Mouse (Mus musculus): ENCODE results near the gene Hsd17b6. TPM values are rescaled to one million over a fixed set of nuclear protein-coding genes. Genes with fewer than 3 reads are reported as not detected.

The Hsd17b6 gene
- total and polyA plus RNA-seq, 3 experiments = 0.08 TPM; not detected in 2

DNA sequence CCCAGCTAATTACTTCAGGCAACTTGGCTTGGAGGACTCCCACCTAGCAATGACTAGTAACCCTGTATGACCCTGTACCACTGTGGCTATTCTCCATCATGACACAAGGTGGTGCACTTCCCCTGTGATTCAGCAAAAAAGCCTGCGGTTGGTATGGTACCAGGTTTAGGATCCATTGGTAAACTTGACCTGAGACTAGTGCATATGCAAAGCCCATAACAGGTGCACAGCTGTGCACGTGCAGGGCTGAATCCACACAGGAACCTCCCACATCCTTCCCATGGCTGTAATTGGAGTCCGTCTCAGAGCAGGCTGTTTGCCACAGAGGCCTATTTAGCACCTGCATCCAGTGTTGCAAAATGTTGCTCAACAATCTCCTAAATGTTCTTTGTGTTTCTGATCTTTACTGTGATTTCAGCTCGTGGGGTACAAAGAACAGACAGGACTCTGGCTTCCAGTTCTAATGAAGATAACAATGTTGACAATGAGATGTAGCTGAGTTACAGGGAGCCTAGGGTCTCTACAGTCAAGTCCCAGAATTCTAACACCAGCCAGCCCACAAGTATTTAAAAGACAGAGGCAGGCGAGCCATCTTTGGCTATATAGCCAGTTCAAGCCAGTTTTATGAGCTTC, 61.9 kb downstream of the Hsd17b6 start:
- Histone ChIP-seq H3K4me2 (ENCODE audit: insufficient read depth, low read depth, poor library complexity, severe bottlenecking) (no peak overlapping the region), H3K4me1 (ENCODE audit: control insufficient read depth in 1 of 2, insufficient read depth in 2 of 2) (peaks cover 4 to 6% of the 10 kb centered on the region in 2 experiments; a peak in 3 of 4 replicates), H3K79me2 (replicated peaks; ENCODE audit: control insufficient read depth, extremely low read depth, insufficient read depth, poor library complexity, severe bottlenecking) (no peaks in the 10 kb centered on the region), H3K27ac (ENCODE audit: insufficient read depth, low read depth) (no peak overlapping the region), H3K27me3 (replicated peaks) (peaks cover 5% of the 10 kb centered on the region), H3K9me3 (replicated peaks; ENCODE audit: low read length) (no peaks in the 10 kb centered on the region), H3K4me3 (replicated peaks in 1 of 3; ENCODE audit: low read depth in 2 of 3, low read length in 2 of 3, poor library complexity in 1 of 3) (no peak overlapping the region), H3K9ac (ENCODE audit: insufficient read depth, low read depth) (no peak overlapping the region), H3K36me3 (replicated peaks in 1 of 2; ENCODE audit: control insufficient read depth in 1 of 2, insufficient read depth in 1 of 2, low read length in 1 of 2) (no peaks in the 10 kb centered on the region)
- dilution Hi-C loops (cut with MboI; ENCODE audit: extremely low pct_ligation_motif_present, extremely low pct_unique_long_range_greater_than_20kb, low sequenced_read_pairs) (no loop called here), in situ Hi-C loops (cut with MboI; ENCODE audit: low pct_ligation_motif_present, low pct_unique_long_range_greater_than_20kb, low sequenced_read_pairs) (loop anchor here (5.0 to 25.0 kb wide), 3 partner anchors 62 to 242 kb away; partner anchors contain the start of genes Gls2, Hsd17b6, Rbms2 and Zbtb39)
- DNase-seq (ENCODE audit: extremely low read depth) = peak; percentile 77
- TF ChIP-seq EP300 (IDR thresholded peaks at IDR 0.05; ENCODE audit: low read length) (no peak), RAD21 (IDR thresholded peaks at IDR 0.05; ENCODE audit: low read depth, low read length) (peak; percentile 86), ZMIZ1 (IDR thresholded peaks at IDR 0.05; ENCODE audit: low read depth, low read length) (no peak), BHLHE40 (IDR thresholded peaks at IDR 0.05; ENCODE audit: low read depth, low read length) (peak; percentile 95), ETS1 (conservative IDR thresholded peaks at IDR 0.05; ENCODE audit: low read depth, low read length) (0 out of 2 replicates have a peak, but pooled peaks have one; percentile 17), PAX5 (IDR thresholded peaks at IDR 0.05; ENCODE audit: low read length) (no peak), CTCF (conservative IDR thresholded peaks at IDR 0.05 in 1 of 2, IDR thresholded peaks at IDR 0.05 in 1 of 2; ENCODE audit: low read depth in 2 of 2, low read length in 2 of 2) (peak; percentile 82 to 95), MAZ (IDR thresholded peaks at IDR 0.05; ENCODE audit: low read depth, low read length) (no peak), KAT2A (IDR thresholded peaks at IDR 0.05; ENCODE audit: insufficient replicate concordance, low read length) (no peak), TCF12 (IDR thresholded peaks at IDR 0.05; ENCODE audit: low read depth, low read length) (0 out of 2 replicates have a peak, but pooled peaks have one; percentile 37), IRF4 (IDR thresholded peaks at IDR 0.05; ENCODE audit: low read depth, low read length) (0 out of 2 replicates have a peak, but pooled peaks have one; percentile 30), NELFE (IDR thresholded peaks at IDR 0.05; ENCODE audit: low read depth, low read length) (peak; percentile 38; the same call in 1 of the 2 replicates), ZC3H11A (IDR thresholded peaks at IDR 0.05; ENCODE audit: low read depth, low read length) (peak; percentile 23; the same call in 1 of the 2 replicates), POLR2AphosphoS2 (IDR thresholded peaks at IDR 0.05; ENCODE audit: low read depth, low read length) (no peak), NRF1 (IDR thresholded peaks at IDR 0.05; ENCODE audit: low read depth, low read length) (no peak), JUN (IDR thresholded peaks at IDR 0.05; ENCODE audit: insufficient read depth, low read depth, low read length) (no peak), RCOR1 (conservative IDR thresholded peaks at IDR 0.05; ENCODE audit: low read depth, low read length) (no peak), USF2 (conservative IDR thresholded peaks at IDR 0.05; ENCODE audit: low read depth, low read length) (no peak), MAX (IDR thresholded peaks at IDR 0.05; ENCODE audit: low read length) (no peak), MAFK (IDR thresholded peaks at IDR 0.05; ENCODE audit: insufficient replicate concordance, low read length) (peak; percentile 91), SMC3 (IDR thresholded peaks at IDR 0.05; ENCODE audit: low read depth, low read length) (peak; percentile 92)

Other genes with a start within 250 kb of the Hsd17b6 start
- not detected in 2 replicates for gene Rdh1, start 247.9 kb downstream of the Hsd17b6 start, total RNA-seq (2012; rRNA removed)
- gene Rdh1, start 247.9 kb downstream of the Hsd17b6 start, total RNA-seq (2014; rRNA removed) = 0.05 TPM in 1 of 2 replicates, not detected in the other
- not detected in 2 replicates for gene Rdh1, start 247.9 kb downstream of the Hsd17b6 start, polyA plus RNA-seq (2012; ENCODE audit: insufficient read length, low read depth)
- gene Rdh16f1, start 247.8 kb downstream of the Hsd17b6 start, total RNA-seq (2012; rRNA removed) = not detected in 2 replicates
- not detected in 2 replicates for gene Rdh16f1, start 247.8 kb downstream of the Hsd17b6 start, total RNA-seq (2014; rRNA removed)
- gene Rdh16f1, start 247.8 kb downstream of the Hsd17b6 start, polyA plus RNA-seq (2012; ENCODE audit: insufficient read length, low read depth) = not detected in 2 replicates
- gene Rdh9, start 231.2 kb downstream of the Hsd17b6 start, total RNA-seq (2012; rRNA removed) = not detected in 2 replicates
- not detected in 2 replicates for gene Rdh9, start 231.2 kb downstream of the Hsd17b6 start, total RNA-seq (2014; rRNA removed)
- 0.09 TPM in 1 of 2 replicates, not detected in the other for gene Rdh9, start 231.2 kb downstream of the Hsd17b6 start, polyA plus RNA-seq (2012; ENCODE audit: insufficient read length, low read depth)
- not detected in 2 replicates for gene Rdh16, start 206.5 kb downstream of the Hsd17b6 start, total RNA-seq (2012; rRNA removed)
- not detected in 2 replicates for gene Rdh16, start 206.5 kb downstream of the Hsd17b6 start, total RNA-seq (2014; rRNA removed)
- gene Rdh16, start 206.5 kb downstream of the Hsd17b6 start, polyA plus RNA-seq (2012; ENCODE audit: insufficient read length, low read depth) = not detected in 2 replicates
- not detected in 2 replicates for gene Rdh19, start 157.7 kb downstream of the Hsd17b6 start, total RNA-seq (2012; rRNA removed)
- not detected in 2 replicates for gene Rdh19, start 157.7 kb downstream of the Hsd17b6 start, total RNA-seq (2014; rRNA removed)
- not detected in 2 replicates for gene Rdh19, start 157.7 kb downstream of the Hsd17b6 start, polyA plus RNA-seq (2012; ENCODE audit: insufficient read length, low read depth)
- gene Rdh16f2, start 141.1 kb downstream of the Hsd17b6 start, total RNA-seq (2012; rRNA removed) = not detected in 2 replicates
- not detected in 2 replicates for gene Rdh16f2, start 141.1 kb downstream of the Hsd17b6 start, total RNA-seq (2014; rRNA removed)
- not detected in 2 replicates for gene Rdh16f2, start 141.1 kb downstream of the Hsd17b6 start, polyA plus RNA-seq (2012; ENCODE audit: insufficient read length, low read depth)
- not detected in 2 replicates for gene Rdh7, start 118.8 kb downstream of the Hsd17b6 start, total RNA-seq (2012; rRNA removed)
- not detected in 2 replicates for gene Rdh7, start 118.8 kb downstream of the Hsd17b6 start, total RNA-seq (2014; rRNA removed)
- not detected in 2 replicates for gene Rdh7, start 118.8 kb downstream of the Hsd17b6 start, polyA plus RNA-seq (2012; ENCODE audit: insufficient read length, low read depth)
- not detected in 2 replicates for gene Sdr9c7, start 109.1 kb downstream of the Hsd17b6 start, total RNA-seq (2012; rRNA removed)
- gene Sdr9c7, start 109.1 kb downstream of the Hsd17b6 start, total RNA-seq (2014; rRNA removed) = not detected in 2 replicates
- gene Sdr9c7, start 109.1 kb downstream of the Hsd17b6 start, polyA plus RNA-seq (2012; ENCODE audit: insufficient read length, low read depth) = not detected in 2 replicates
- gene Prim1, start 7.6 kb upstream of the Hsd17b6 start, total RNA-seq (2012; rRNA removed) = 69.5 and 79.6 TPM in 2 replicates
- 151 and 171 TPM in 2 replicates for gene Prim1, start 7.6 kb upstream of the Hsd17b6 start, total RNA-seq (2014; rRNA removed)
- 101 and 102 TPM in 2 replicates for gene Prim1, start 7.6 kb upstream of the Hsd17b6 start, polyA plus RNA-seq (2012; ENCODE audit: insufficient read length, low read depth)
- gene Naca, start 28.0 kb upstream of the Hsd17b6 start, total RNA-seq (2012; rRNA removed) = 1,257 and 1,396 TPM in 2 replicates
- 1,670 and 1,798 TPM in 2 replicates for gene Naca, start 28.0 kb upstream of the Hsd17b6 start, total RNA-seq (2014; rRNA removed)
- gene Naca, start 28.0 kb upstream of the Hsd17b6 start, polyA plus RNA-seq (2012; ENCODE audit: insufficient read length, low read depth) = 1,330 and 1,397 TPM in 2 replicates
- gene Ptges3, start 51.3 kb upstream of the Hsd17b6 start, total RNA-seq (2012; rRNA removed) = 124 and 176 TPM in 2 replicates
- 196 and 210 TPM in 2 replicates for gene Ptges3, start 51.3 kb upstream of the Hsd17b6 start, total RNA-seq (2014; rRNA removed)
- gene Ptges3, start 51.3 kb upstream of the Hsd17b6 start, polyA plus RNA-seq (2012; ENCODE audit: insufficient read length, low read depth) = 247 and 274 TPM in 2 replicates
- gene Atp5b, start 75.7 kb upstream of the Hsd17b6 start, total RNA-seq (2012; rRNA removed) = 1,695 and 1,781 TPM in 2 replicates
- 1,737 and 1,775 TPM in 2 replicates for gene Atp5b, start 75.7 kb upstream of the Hsd17b6 start, total RNA-seq (2014; rRNA removed)
- 1,504 and 1,607 TPM in 2 replicates for gene Atp5b, start 75.7 kb upstream of the Hsd17b6 start, polyA plus RNA-seq (2012; ENCODE audit: insufficient read length, low read depth)
- gene Baz2a, start 84.0 kb upstream of the Hsd17b6 start, total RNA-seq (2012; rRNA removed) = 11.8 and 12.8 TPM in 2 replicates
- 4.5 and 5.4 TPM in 2 replicates for gene Baz2a, start 84.0 kb upstream of the Hsd17b6 start, total RNA-seq (2014; rRNA removed)
- gene Baz2a, start 84.0 kb upstream of the Hsd17b6 start, polyA plus RNA-seq (2012; ENCODE audit: insufficient read length, low read depth) = 29.5 and 34.0 TPM in 2 replicates
- 9.4 and 9.8 TPM in 2 replicates for gene Rbms2, start 172.7 kb upstream of the Hsd17b6 start, total RNA-seq (2012; rRNA removed)
- gene Rbms2, start 172.7 kb upstream of the Hsd17b6 start, total RNA-seq (2014; rRNA removed) = 8.5 and 9.1 TPM in 2 replicates
- gene Rbms2, start 172.7 kb upstream of the Hsd17b6 start, polyA plus RNA-seq (2012; ENCODE audit: insufficient read length, low read depth) = 36.6 and 48.2 TPM in 2 replicates
- 1.8 and 2.2 TPM in 2 replicates for gene Gls2, start 186.8 kb upstream of the Hsd17b6 start, total RNA-seq (2012; rRNA removed)
- 1.9 and 2.0 TPM in 2 replicates for gene Gls2, start 186.8 kb upstream of the Hsd17b6 start, total RNA-seq (2014; rRNA removed)
- gene Gls2, start 186.8 kb upstream of the Hsd17b6 start, polyA plus RNA-seq (2012; ENCODE audit: insufficient read length, low read depth) = 0.86 and 1.8 TPM in 2 replicates
- gene Spryd4, start 204.2 kb upstream of the Hsd17b6 start, total RNA-seq (2012; rRNA removed) = 24.2 and 32.4 TPM in 2 replicates
- 48.8 and 50.2 TPM in 2 replicates for gene Spryd4, start 204.2 kb upstream of the Hsd17b6 start, total RNA-seq (2014; rRNA removed)
- 38.6 and 39.2 TPM in 2 replicates for gene Spryd4, start 204.2 kb upstream of the Hsd17b6 start, polyA plus RNA-seq (2012; ENCODE audit: insufficient read length, low read depth)
- not detected in 2 replicates for gene Mip, start 218.2 kb upstream of the Hsd17b6 start, total RNA-seq (2012; rRNA removed)
- not detected in 2 replicates for gene Mip, start 218.2 kb upstream of the Hsd17b6 start, total RNA-seq (2014; rRNA removed)
- not detected in 2 replicates for gene Mip, start 218.2 kb upstream of the Hsd17b6 start, polyA plus RNA-seq (2012; ENCODE audit: insufficient read length, low read depth)
- gene Timeless, start 224.5 kb upstream of the Hsd17b6 start, total RNA-seq (2012; rRNA removed) = 47.2 and 51.5 TPM in 2 replicates
- 31.7 and 38.6 TPM in 2 replicates for gene Timeless, start 224.5 kb upstream of the Hsd17b6 start, total RNA-seq (2014; rRNA removed)
- 65.9 and 80.3 TPM in 2 replicates for gene Timeless, start 224.5 kb upstream of the Hsd17b6 start, polyA plus RNA-seq (2012; ENCODE audit: insufficient read length, low read depth)
- 0.30 and 0.80 TPM in 2 replicates for gene Apon, start 246.5 kb upstream of the Hsd17b6 start, total RNA-seq (2012; rRNA removed)
- 0.62 and 1.2 TPM in 2 replicates for gene Apon, start 246.5 kb upstream of the Hsd17b6 start, total RNA-seq (2014; rRNA removed)
- 0.80 and 1.7 TPM in 2 replicates for gene Apon, start 246.5 kb upstream of the Hsd17b6 start, polyA plus RNA-seq (2012; ENCODE audit: insufficient read length, low read depth)

All from CH12.LX (cell line).